Mouse (Mus musculus) C2C12 (cell line): Measurements from ENCODE around the gene Mon1a. TPM values are rescaled to one million over a fixed set of nuclear protein-coding genes. Genes with fewer than 3 reads are reported as not detected.

Experiments
- H3K27me3 ChIP-seq: one replicate; pipeline ENCODE4 v1.6.1; 2011; ENCODE audit not compliant: control insufficient read depth, insufficient read depth, insufficient read length
- H3K36me3 ChIP-seq: one replicate; pipeline ENCODE4 v1.6.1; 2011; ENCODE audit not compliant: control insufficient read depth, insufficient read depth
- H3K4me3 ChIP-seq: one replicate; pipeline ENCODE4 v1.5.1; 2011; ENCODE audit warnings: mild to moderate bottlenecking, control low read depth; ENCODE audit not compliant: poor library complexity, insufficient read depth, severe bottlenecking
- H3K79me2 ChIP-seq: one replicate; pipeline ENCODE4 v1.6.1; 2011; ENCODE audit not compliant: control insufficient read depth, insufficient read depth
- H3K79me3 ChIP-seq: one replicate; pipeline ENCODE4 v1.6.1; 2011; ENCODE audit warnings: low read depth, control low read depth
- H3ac ChIP-seq: one replicate; pipeline ENCODE3; 2011; ENCODE audit warnings: low read depth; ENCODE audit not compliant: control insufficient read depth, insufficient read length
- CEBPB ChIP-seq: IDR thresholded peaks from one replicate; pipeline ENCODE4 v1.6.1; 2011; ENCODE audit warnings: low read depth, mild to moderate bottlenecking, control low read depth, moderate library complexity
- CTCF ChIP-seq: IDR thresholded peaks from one replicate; pipeline ENCODE4 v1.5.1; 2011; ENCODE audit not compliant: control insufficient read depth, insufficient read depth, insufficient read length
- FOSL1 ChIP-seq: IDR thresholded peaks from one replicate; pipeline ENCODE4 v1.8.0; 2011; ENCODE audit warnings: mild to moderate bottlenecking, low read length; ENCODE audit not compliant: poor library complexity, insufficient read depth, severe bottlenecking
- MAX ChIP-seq: IDR thresholded peaks from one replicate; pipeline ENCODE4 v1.6.1; 2011; ENCODE audit warnings: mild to moderate bottlenecking, control low read depth
- MYOD1 ChIP-seq: IDR thresholded peaks from one replicate; pipeline ENCODE4 v1.6.1; 2011; ENCODE audit warnings: low read depth; ENCODE audit not compliant: control insufficient read depth, insufficient read length
- MYOG ChIP-seq: IDR thresholded peaks from one replicate; pipeline ENCODE4 v1.6.1; 2011; ENCODE audit not compliant: control insufficient read depth, insufficient read length; ENCODE audit errors: extremely low read depth
- USF1 ChIP-seq: IDR thresholded peaks from one replicate; pipeline ENCODE4 v1.6.1; 2011; ENCODE audit warnings: low read depth, mild to moderate bottlenecking, control low read depth, moderate library complexity
- polyA plus RNA-seq: library from polyadenylated mRNA; unstranded; fragments of >200 nt; fragmentation: generic; extraction: Trizol; gene quantifications from one replicate; pipeline ENCODE4 v1.2.1, GENCODE M21; 2012; ENCODE audit warnings: missing spikeins

Gene Mon1a
- polyA plus RNA-seq, 1 experiment, result 7.7 TPM

DNA sequence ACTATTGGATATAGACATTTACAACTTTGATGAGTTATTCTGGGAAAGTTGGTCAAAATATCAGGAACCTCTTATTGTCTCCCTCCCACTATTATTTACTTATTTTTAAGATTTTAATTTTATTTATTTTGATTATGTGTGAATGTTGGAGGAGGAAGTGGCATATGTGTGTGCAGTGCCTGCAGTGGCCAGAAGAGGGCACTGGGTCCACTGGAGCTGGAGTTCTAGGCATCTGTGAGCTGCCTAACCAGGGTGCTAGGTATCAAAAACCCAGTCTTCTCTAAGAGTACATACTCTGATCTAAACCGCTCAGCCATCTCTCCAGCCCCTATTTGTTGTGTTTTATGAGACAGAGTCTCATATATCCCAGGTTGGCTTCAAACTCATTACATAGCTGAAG is 3.1 kb downstream of the Mon1a start:
- no peak overlapping the region for H3K4me3 ChIP-seq
- no peaks in the 10 kb centered on the region for H3K79me2 ChIP-seq
- H3K79me3 ChIP-seq, result no peaks in the 10 kb centered on the region
- no peak overlapping the region for H3ac ChIP-seq
- H3K36me3 ChIP-seq, result no peaks in the 10 kb centered on the region
- no peaks in the 10 kb centered on the region for H3K27me3 ChIP-seq
- TF ChIP-seq MYOD1 (no peak), CEBPB (no peak), FOSL1 (no peak), USF1 (no peak), MYOG (no peak), MAX (no peak), CTCF (no peak)

GRCm38 (mm10) chr9:107898563-107898962 is 10.6 kb downstream of the Mon1a start:
- Histone ChIP-seq H3K4me3 (no peak overlapping the region), H3ac (no peak overlapping the region), H3K36me3 (no peaks in the 10 kb centered on the region), H3K79me3 (no peaks in the 10 kb centered on the region), H3K79me2 (no peaks in the 10 kb centered on the region), H3K27me3 (no peaks in the 10 kb centered on the region)
- TF ChIP-seq CTCF (no peak), USF1 (no peak), MYOG (no peak), CEBPB (no peak), FOSL1 (no peak), MYOD1 (no peak), MAX (no peak)

DNA sequence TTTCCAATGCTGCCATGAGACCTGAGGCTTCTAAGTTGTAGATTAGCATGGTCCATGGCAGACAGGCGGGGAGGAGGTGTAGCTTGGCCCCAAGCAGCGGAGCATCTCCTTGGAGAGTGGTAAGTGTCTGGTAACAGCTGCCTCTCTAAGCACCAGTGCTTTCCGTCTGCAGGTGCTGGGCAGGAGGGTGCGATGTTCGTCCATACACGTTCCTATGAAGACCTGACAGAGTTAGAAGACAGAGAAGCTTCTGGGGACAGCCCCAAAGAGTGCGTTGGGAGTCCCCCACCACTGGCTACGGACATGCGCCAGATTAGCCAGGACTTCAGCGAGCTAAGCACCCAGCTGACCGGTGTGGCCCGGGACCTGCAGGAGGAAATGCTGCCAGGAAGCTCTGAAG is 11.9 kb downstream of the Mon1a start:
- Histone ChIP-seq H3K79me3 (no peaks in the 10 kb centered on the region), H3K4me3 (no peak overlapping the region), H3ac (no peak overlapping the region), H3K79me2 (no peaks in the 10 kb centered on the region), H3K27me3 (no peaks in the 10 kb centered on the region), H3K36me3 (no peaks in the 10 kb centered on the region)
- TF ChIP-seq FOSL1 (no peak), CEBPB (no peak), USF1 (no peak), MYOD1 (no peak), CTCF (no peak), MAX (no peak), MYOG (no peak)

- no peaks in the 10 kb centered on the region for H3K79me3 ChIP-seq
- H3K36me3 ChIP-seq, result no peaks in the 10 kb centered on the region
- TF ChIP-seq MYOG (no peak), CEBPB (no peak), FOSL1 (no peak), CTCF (no peak), MYOD1 (no peak), USF1 (no peak), MAX (no peak)
- no peaks in the 10 kb centered on the region for H3K79me2 ChIP-seq
- H3K4me3 ChIP-seq, result no peak overlapping the region
- H3K27me3 ChIP-seq, result no peaks in the 10 kb centered on the region
- H3ac ChIP-seq, result no peak overlapping the region
Observed at GRCm38 (mm10) chr9:107900840-107901626, 13.1 kb downstream of the Mon1a start.

DNA sequence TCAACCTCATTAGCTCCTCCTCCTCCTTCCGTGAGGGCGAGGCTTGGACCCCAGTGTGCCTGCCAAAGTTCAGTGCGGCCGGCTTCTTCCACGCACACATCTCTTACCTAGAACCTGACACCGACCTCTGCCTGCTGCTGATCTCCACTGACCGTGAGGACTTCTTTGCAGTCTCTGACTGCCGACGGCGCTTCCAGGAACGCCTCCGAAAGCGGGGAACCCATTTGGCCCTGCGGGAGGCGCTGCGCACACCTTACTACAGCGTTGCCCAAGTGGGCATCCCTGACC is 13.6 kb downstream of the Mon1a start:
- Histone ChIP-seq H3K27me3 (no peaks in the 10 kb centered on the region), H3K4me3 (no peak overlapping the region)

More for the DNA sequence above, 13.6 kb downstream of the Mon1a start:
- Histone ChIP-seq H3K79me2 (no peaks in the 10 kb centered on the region), H3ac (no peak overlapping the region), H3K79me3 (no peaks in the 10 kb centered on the region), H3K36me3 (no peaks in the 10 kb centered on the region)
- TF ChIP-seq CEBPB (no peak), FOSL1 (no peak), CTCF (no peak), MYOD1 (no peak), USF1 (no peak), MYOG (no peak)
